Mouse (Mus musculus) left cerebral cortex, postnatal 36 days (tissue): ENCODE measurements around the gene Hist2h2aa2. TPM values are rescaled to one million over a fixed set of nuclear protein-coding genes. Genes with fewer than 3 reads are reported as not detected.
A peak's percentile ranks its signal among the peaks of the same experiment; 100 is the strongest.
"Not testable (repeated sequence)": the region's sequence is repeated elsewhere in the genome, so short reads cannot be mapped to it uniquely, and the experiment has no call there.

Experiments
- DNase-seq, 2 experiments: peaks; one replicate each; pipeline ENCODE4 v3.0.0; 2021 to 2022; ENCODE audit warnings: low spot score in 2 of 2, mixed read lengths in 1 of 2
- intact Hi-C: fragments of 180-260 bp; cut with DNase I; formaldehyde crosslinking; loops from one replicate; pipeline ENCODE4 v1.15.1; 2025
- total RNA-seq, 2 experiments: library from RNA; stranded (reverse); gene quantifications; 2 replicates each; pipeline ENCODE4 v1.2.3; 2021

Gene Hist2h2aa2
- total RNA-seq: 100 to 1,000 TPM; 204 to 210 TPM

DNA sequence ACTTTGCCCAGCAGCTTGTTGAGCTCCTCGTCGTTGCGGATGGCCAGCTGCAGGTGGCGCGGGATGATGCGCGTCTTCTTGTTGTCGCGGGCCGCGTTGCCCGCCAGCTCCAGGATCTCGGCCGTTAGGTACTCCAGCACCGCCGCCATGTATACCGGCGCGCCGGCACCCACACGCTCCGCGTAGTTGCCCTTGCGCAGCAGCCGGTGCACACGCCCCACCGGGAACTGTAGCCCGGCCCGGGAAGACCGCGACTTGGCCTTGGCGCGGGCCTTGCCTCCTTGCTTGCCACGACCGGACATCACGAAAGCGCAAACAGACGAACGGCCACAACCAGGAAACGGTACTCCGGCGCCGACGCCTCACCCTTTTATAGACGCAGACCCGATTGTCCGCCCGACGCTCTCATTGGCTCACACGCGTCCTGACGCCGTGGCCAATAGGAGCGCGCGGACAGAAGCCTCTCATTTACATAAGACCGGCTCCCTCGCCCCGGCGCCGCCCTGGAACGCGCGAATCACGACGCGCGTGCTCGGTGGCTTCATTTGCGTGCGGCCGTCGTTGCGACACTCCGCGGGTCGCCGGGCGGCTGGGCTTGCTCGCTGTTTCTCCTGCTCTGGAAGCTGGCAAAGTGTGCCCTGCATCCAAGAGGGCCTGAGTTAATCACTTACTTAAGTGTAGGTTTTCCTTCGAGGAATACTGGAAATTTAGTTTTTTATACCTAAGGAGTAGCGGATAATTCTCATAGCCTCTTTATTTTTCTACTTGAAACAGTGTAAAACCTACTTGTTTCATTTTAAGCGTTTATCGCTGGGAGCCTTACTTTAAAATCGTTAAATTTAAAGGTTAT lies at the start of gene Hist2h2aa2:
Gene Hist2h2aa2, minus strand, starts transcription at position 328 of the 850 bp plus-strand sequence.
- peak; percentile 97 to 99 for DNase-seq
- intact Hi-C loops: not testable (repeated sequence)

DNA sequence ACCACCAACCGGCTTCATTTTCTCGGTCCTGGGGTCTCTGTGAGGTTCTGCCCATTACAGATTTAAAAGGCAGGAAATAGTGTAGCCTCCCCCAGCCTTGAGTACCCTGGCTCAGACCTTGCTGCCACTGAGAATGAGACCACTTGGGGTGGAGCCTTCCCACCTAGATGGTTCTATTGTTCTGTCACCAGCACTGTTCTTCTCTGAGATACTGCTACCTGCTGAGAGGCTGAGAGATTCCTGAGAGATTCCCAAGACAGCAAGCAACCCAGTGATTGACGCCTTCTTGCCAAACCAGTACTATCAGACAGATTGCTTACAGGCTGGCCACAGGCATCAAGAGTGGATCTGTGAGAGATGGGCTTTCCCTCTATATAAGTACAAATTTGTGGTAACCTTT lies 49.1 kb upstream of the Hist2h2aa2 start:
- intact Hi-C loops: no loop called here
- DNase-seq: no peak

DNA sequence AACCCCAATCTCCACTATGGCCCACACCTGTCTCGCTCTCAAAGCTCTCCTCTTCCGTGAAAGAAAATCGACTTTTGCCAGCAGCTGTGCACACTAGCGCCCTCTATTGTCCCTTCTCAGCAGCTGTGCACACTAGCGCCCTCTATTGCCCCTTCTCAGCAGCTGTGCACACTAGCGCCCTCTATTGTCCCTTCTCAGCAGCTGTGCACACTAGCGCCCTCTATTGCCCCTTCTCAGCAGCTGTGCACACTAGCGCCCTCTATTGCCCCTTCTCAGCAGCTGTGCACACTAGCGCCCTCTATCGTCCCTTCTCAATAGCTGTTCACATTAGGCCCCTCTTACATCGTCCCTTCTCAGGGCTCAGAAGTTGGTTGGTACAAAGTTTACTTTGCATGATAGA lies 47.3 kb upstream of the Hist2h2aa2 start:
- intact Hi-C loops, DNase-seq: not testable (repeated sequence)

DNA sequence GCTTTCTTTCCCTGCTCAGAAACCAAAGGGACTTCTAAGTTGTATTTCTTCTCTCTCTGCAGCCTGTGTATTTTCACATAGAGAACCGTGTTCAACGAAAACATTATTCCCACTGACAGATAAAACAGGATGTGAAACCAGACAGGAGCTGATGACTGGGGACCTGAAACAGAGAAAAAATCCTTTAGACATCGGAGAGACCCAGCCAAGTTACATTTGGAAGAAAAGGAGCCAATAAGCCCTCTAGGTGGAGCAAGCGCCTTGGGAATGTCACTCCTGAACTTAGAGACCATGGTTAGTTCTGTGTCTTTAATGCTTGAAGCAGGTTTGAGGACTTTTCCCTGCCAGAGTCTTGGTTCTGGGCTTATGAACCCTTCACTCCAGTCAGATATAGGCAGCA lies 44.4 kb upstream of the Hist2h2aa2 start:
- no peak for DNase-seq
- intact Hi-C loops: loop anchor here (5.0 kb wide), 1 partner anchor 158 kb away; no protein-coding TSS in a partner anchor

DNA sequence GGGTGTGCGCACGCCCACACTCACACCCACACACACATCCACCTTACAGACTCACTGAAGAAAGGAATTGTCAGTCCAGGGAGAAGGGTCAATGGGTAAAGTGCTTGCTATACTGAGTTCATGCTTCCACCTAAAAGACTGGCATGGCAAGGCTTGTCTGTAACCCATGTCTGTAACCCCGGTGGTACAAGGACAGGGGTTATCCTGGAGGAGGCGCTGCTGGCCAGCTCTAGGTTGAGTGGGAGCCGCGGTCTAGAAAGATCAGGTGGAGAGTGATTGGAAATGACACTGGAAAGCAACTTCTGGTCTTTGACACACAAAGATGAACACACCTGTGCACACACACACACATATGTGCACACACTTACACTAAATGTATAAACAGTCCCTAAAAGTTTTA lies 40.6 kb upstream of the Hist2h2aa2 start:
- DNase-seq: no peak
- intact Hi-C loops: loop anchor here (5.0 kb wide), 1 partner anchor 162 kb away; no protein-coding TSS in a partner anchor

DNA sequence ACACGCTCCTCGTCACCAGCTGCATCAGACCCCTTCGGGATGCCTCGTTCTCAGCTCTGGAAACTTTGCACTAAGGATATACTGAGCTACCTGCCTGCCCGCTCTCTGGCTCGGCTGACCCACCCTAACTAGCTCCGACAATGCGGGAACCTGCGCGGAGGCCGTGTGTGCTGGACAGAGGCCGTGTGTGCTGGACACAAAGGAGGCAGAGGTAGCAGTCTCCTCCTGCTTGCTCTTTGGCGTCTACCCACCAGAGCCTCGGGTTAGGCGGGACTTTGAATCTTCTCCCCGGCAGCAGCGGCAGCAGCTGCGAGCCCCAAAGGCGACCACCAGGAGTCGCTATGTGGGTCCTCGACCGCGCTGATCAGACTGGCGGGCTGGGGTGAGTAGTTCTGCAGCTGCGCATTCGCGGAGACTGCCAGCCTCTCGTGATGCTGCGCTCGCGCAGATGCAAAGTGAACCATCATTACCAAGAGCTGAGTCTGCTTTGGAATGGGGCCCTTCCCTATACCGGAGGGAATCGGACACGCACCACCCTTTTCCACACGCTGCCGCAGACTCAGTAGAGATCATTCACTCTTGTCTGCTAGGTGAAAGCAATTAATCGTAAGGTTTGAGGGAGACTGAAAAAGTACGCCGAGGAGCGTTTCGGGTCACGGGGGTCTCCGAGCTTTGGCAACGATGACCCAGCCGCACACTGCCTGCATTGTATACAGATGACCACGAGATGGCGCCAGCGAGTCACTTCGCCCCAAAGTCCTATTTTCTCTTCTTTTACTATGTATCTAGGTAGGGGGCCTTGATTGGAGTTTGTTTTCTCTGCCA lies 37.9 kb upstream of the Hist2h2aa2 start:
- DNase-seq: peak; percentile 93
- intact Hi-C loops: loop anchor here (5.0 kb wide), 2 partner anchors 224 to 319 kb away; partner anchors contain the start of gene Ankrd34a

DNA sequence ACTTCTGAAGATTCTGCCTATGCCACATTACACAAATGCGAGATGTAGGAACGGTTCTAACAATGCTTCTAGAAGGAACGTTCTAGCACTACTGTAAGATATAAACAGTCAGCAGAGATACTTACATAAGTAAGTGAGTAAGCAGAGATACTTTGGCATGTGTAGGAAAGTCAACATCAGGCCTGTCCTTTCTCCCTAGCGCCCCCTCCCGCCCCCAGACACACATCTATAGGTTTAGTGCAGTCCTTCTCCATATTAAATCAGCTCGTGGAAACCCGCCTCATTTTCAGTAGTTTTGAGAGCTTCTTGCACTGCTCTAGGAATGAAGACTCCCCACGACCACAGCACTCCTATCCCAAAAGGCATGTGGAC lies 37.3 kb upstream of the Hist2h2aa2 start:
- intact Hi-C loops: loop anchor here (5.0 kb wide), 2 partner anchors 225 to 320 kb away; partner anchors contain the start of gene Ankrd34a
- DNase-seq: peak; percentile 45 to 47

DNA sequence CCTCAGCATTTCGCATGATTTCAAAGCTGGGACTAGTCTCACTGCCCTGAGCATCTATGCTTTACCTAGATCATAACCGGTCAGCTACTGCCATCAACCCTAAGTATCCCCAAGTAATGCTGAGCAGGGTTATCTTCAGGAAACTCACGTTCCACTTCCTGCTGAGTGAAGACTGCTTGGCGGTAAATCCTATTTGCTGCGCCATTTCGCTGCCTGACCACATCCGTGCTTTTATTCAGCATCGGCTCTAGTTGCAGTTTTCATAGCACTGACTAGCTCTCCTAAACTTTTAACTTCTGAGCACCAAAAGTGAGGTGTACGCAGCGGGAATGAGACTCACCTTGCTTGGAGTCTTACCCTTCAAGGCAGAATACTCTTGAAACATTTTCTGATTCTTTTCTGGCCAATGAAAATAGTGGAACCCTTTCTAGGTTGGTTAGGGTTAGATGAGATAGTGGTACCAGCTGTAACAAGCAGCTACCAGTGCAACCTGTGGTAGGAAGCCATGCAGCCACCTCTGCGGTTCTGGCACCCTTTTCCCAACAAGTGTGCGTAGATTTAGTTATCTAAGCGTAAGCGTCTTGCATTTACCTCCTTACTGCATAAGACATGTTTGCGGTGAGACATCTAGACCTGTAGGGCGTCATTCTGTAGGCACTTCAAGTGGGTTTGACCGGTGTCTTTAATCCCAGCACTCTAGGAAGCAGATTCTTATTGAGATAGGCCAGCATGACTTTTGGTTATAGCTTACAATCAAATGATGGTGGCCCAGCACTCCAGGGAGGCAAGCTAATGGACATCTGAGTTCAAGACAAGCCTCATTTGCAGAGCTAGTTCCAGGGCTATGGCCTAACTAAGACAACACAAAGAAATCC lies 33.8 kb upstream of the Hist2h2aa2 start:
- intact Hi-C loops: no loop called here
- DNase-seq: no peak

DNA sequence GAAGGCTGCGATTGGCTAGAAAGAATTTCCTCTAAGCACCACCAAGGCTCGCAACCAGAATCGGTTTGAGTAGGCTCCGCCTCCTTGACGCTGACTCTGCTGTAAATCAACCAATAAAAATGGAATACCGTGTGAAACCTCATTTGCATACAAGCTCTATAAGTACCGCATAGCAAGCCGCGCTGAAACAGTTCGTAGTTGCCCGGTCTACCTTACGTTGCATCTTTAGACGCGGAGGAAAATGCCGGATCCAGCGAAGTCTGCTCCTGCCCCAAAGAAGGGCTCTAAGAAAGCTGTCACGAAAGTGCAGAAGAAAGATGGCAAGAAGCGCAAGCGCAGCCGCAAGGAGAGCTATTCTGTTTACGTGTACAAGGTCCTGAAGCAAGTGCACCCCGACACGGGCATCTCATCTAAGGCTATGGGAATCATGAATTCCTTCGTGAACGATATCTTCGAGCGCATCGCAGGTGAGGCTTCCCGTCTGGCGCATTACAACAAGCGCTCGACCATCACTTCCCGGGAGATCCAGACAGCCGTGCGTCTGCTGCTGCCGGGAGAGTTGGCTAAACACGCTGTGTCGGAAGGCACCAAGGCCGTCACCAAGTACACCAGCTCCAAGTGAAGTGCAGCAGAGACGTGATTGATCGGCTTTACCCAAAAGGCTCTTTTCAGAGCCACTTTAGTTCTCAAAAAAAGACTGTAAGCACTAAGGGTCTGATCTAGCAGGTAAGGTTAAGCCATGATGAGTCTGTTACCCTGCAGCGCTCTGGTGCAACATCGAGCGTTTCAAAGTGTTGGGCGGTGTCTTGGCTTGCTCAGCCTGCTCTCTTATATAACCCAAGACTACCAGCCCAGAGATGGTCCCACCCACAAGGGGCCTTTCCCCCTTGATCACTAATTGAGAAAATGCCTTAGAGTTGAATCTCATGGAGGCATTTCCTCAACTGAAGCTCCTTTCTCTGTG lies 29.7 kb upstream of the Hist2h2aa2 start, which contains the start of gene Hist2h2bb:
Gene Hist2h2bb, plus strand, starts transcription at position 242 of the 964 bp plus-strand sequence.
- intact Hi-C loops: loop anchor here (10.0 kb wide), 1 partner anchor 205 kb away; no protein-coding TSS in a partner anchor

DNA sequence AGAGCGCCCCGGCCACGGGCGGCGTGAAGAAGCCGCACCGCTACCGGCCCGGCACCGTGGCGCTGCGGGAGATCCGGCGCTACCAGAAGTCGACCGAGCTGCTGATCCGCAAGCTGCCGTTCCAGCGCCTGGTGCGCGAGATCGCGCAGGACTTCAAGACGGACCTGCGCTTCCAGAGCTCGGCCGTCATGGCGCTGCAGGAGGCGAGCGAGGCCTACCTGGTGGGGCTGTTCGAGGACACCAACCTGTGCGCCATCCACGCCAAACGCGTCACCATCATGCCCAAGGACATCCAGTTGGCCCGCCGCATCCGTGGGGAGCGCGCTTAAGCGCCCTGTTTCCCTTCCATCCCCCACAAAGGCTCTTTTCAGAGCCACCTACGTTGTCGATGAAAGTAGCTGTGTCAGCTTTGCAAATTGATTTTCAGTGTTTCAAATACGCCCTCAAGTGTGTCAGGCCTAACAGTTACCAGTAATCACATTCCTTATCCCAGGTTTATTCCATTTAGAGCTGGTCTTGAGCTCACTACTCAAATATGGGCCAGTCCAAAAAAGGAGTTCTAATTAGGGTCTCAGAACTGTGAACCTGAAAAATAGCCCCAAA lies 28.8 kb upstream of the Hist2h2aa2 start:
- peak in 1 of 2 experiments; percentile 45 for DNase-seq
- intact Hi-C loops: loop anchor here (10.0 kb wide), 1 partner anchor 204 kb away; no protein-coding TSS in a partner anchor

More for the DNA sequence above, 29.7 kb upstream of the Hist2h2aa2 start, which contains the start of gene Hist2h2bb:
- peak; percentile 91 to 94 for DNase-seq

DNA sequence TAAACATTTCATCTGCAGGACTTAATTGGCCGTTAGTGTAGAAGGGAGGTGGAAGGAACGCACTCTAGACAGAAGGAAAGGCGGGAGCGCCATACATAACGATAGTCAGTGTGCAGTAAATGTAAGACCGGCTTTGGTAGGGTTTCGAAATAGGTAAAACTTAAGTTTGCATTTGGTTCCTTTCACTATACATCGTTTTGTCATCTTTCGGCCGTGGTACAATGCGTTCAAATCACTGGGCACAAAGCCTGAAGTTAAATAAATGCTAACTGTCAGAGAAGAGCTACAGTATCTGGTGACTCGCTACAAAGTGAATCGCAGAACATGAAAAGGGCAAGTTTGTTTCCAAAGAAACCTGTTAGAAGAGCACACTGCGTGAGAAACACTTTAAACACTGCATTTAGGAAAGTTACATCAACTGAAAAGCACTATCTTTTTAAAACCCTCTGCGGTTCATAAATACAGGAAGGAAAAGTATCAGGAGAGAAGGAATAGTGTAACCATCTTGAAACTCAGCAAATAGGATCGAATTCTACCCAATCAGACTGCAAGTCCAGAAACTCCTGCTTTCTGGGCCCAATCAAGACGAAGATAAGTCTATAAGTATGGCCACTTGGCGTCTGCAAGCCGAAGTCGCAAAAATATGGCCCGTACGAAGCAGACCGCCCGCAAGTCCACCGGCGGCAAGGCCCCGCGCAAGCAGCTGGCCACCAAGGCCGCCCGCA lies 28.1 kb upstream of the Hist2h2aa2 start, which contains the start of gene Hist2h3b:
Gene Hist2h3b, plus strand, starts transcription at position 604 of the 725 bp plus-strand sequence.
- DNase-seq: peak; percentile 85 to 88
- intact Hi-C loops: loop anchor here (10.0 kb wide), 1 partner anchor 203 kb away; no protein-coding TSS in a partner anchor

DNA sequence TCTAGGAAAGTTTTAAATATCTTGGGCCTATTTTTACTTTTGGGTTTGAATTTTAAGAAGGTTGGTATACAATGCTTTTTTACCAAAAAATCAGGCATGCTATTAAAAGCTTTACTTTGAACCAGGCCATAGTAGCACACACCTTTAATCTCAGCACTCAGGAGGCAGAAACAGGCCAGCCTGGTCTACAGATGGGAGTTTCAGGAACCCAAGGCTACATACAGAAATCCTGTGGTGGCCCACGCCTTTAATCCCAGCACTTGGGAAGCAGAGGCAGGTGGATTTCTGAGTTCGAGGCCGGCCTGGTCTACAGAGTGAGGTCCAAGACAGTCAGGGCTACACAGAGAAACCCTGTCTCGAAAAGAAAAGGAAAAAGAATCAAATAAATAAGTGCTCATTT lies 27.5 kb upstream of the Hist2h2aa2 start:
- DNase-seq: no peak

DNA sequence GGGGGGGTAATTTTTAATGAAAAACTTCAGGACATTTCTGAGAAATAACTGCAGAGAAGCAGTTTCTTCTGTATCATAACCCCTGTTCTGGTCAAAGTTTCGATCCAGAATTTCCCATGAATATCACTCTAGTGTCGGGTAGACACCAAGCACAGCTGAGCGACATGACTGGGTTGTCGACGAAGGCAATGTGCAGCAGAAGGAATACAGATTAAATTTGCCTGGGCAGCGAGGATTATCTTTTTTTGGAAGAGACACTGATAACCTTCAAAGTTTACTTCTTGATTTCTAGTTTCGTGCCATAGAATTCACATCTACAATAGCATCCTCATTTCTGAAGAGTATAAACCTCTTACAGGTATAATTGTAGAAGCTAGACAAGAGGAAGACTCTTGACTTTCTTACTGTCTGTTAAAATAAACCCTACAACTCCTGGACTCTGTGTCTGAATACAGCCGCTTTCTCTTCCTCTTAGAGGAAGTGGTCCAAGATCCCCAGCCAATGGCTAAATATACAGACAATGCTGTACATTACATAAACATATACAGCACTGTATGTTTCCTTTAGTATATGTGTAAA lies 26.1 kb upstream of the Hist2h2aa2 start:
- intact Hi-C loops: loop anchor here (10.0 kb wide), 1 partner anchor 201 kb away; no protein-coding TSS in a partner anchor
- no peak for DNase-seq

More for the DNA sequence above, 27.5 kb upstream of the Hist2h2aa2 start:
- intact Hi-C loops: loop anchor here (10.0 kb wide), 1 partner anchor 203 kb away; no protein-coding TSS in a partner anchor

DNA sequence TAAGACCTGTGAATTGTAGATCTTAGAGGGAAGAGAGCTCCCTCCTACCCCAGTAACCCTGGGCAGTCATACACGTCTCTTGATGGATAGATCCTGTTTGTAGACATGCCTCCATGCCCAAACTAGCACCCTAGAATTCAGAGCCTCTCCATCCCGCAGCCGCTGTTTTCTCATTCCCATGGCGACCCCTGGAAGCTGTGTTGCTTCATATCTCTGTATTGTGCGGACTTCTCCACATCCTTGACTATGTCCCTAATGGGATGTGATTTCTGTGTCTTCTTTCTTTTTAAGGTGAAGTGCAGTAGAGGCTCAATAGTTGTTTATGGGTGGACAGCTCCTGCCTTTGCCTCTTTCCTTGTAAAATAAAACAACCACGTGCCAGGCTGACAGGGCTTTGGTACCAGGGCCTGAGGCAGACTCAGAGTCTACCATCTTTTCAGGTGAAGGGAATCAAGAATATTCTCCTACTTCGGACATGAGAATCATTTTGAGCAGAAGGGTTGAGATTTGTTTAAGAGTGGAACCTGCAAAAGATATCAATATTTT lies 24.4 kb upstream of the Hist2h2aa2 start:
- no peak for DNase-seq
- intact Hi-C loops: loop anchor here (5.0 to 10.0 kb wide), 2 partner anchors 200 to 333 kb away; partner anchors contain the start of gene Ankrd34a

DNA sequence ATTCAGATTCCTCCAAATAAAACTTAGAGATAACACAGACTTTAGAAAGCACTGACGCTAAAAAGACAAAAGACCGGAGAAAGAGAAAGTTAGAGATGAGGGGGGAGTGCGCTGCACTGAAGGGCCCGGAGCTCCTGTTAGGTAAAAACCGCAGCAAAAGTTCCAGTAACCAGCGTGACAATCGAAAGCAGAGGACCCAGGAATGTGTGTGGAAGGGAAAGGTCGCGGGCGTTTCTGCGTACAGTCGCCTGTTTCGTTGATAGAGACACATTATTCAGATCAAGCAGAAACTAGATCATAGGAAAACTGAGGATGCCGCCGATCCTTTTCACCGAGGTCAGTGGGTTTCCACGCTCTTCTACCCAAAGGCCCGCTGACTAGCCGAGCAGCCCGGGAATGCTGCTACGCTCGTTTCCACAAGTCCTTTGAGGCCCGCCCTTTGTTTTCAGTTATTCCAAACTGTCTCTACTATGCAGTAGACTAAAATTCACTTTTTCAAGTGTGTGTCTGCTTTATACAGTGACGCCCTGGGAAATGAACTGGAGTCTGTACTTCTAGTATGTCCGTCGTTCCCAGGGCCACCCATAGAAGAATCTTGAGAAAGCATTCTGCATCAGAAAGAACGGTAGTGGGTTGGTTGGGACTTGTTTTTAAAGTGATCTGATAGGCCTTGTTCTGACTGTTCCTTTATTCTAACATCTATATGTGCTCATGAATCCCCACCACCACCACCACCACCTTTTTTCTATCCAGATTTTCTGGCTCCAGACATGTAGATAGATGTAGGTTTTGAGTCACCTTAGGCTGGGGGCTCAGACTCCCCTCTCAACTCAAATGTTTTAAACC lies 23.7 kb upstream of the Hist2h2aa2 start:
- DNase-seq: peak; percentile 48 to 63
- intact Hi-C loops: loop anchor here (2.0 to 10.0 kb wide), 3 partner anchors 43 to 334 kb away; partner anchors contain the start of genes Ankrd34a, Hist2h2ac and Hist2h2be
